Mouse (Mus musculus) neural tube, embryonic 14.5 days (tissue): ENCODE measurements around the gene Ttf1. TPM values are rescaled to one million over a fixed set of nuclear protein-coding genes. Genes with fewer than 3 reads are reported as not detected.

Source experiments
- ATAC-seq: fragments of 200-750 bp; cut with Nextera tagmentation; 2 replicates; pipeline ENCODE4 v1.8.0; 2017; ENCODE audit warnings: low read depth, mild to moderate bottlenecking, moderate TSS enrichment, moderate library complexity
- H3K27ac ChIP-seq: fragments of 300-500 bp; sonication (generic); 2 replicates; pipeline ENCODE4 v1.5.1; 2014; ENCODE audit warnings: low read depth, mild to moderate bottlenecking, control low read depth, low read length, moderate library complexity, mixed read lengths
- H3K27me3 ChIP-seq: fragments of 300-500 bp; sonication (generic); 2 replicates; pipeline ENCODE4 v1.6.1; 2014; ENCODE audit warnings: low read length; ENCODE audit not compliant: control insufficient read depth, insufficient read depth
- H3K36me3 ChIP-seq: fragments of 300-500 bp; sonication (generic); 2 replicates; pipeline ENCODE4 v1.6.1; 2014; ENCODE audit warnings: low read length, mixed read lengths; ENCODE audit not compliant: control insufficient read depth, insufficient read depth
- H3K4me1 ChIP-seq: fragments of 300-500 bp; sonication (generic); 2 replicates; pipeline ENCODE4 v1.6.1; 2014; ENCODE audit warnings: low read length; ENCODE audit not compliant: control insufficient read depth, insufficient read depth
- H3K4me2 ChIP-seq: fragments of 300-500 bp; sonication (generic); 2 replicates; pipeline ENCODE4 v1.6.1; 2014; ENCODE audit warnings: mild to moderate bottlenecking, low read depth, low read length, control low read depth
- H3K4me3 ChIP-seq: fragments of 300-500 bp; sonication (generic); 2 replicates; pipeline ENCODE4 v1.5.1; 2014; ENCODE audit warnings: low read depth, low read length, control low read depth, mixed read lengths
- H3K9ac ChIP-seq: fragments of 300-500 bp; sonication (generic); replicated peaks from 2 replicates; pipeline ENCODE4 v1.6.1; 2014; ENCODE audit warnings: low read depth, mild to moderate bottlenecking, control low read depth, low read length, mixed read lengths
- H3K9me3 ChIP-seq: fragments of 300-500 bp; sonication (generic); 2 replicates; pipeline ENCODE4 v1.6.1; 2016; ENCODE audit warnings: low read length; ENCODE audit not compliant: control insufficient read depth
- polyA plus RNA-seq: library from polyadenylated mRNA; unstranded; fragments of >200 nt; fragmentation: Nextera tagmentation; extraction: Ambion mirVana; gene quantifications from 2 replicates; pipeline ENCODE4 v1.2.1, GENCODE M21; 2014

Gene Ttf1
- polyA plus RNA-seq, 1 experiment from 2014 or later = 8.0 TPM

DNA sequence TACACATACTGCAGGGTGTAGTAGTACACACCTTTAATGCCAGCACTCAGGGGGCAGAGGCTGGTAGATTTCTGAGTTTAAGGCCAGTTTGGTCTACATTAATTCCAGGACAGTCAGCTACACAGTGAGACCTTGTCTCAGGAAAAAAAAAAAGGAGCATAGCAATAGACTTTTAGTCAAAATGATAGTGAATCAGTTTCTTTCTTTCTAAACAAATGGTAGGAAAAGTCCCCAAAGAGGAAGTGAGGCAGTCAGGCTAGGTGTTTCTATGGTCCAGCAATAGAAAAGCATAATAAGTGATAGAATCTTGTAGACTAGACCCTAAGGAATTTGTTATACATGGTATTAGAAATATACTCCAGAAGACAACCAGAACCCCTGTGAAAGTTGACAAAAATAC is 75.1 kb downstream of the Ttf1 start:
- H3K4me1 ChIP-seq = no peaks in the 10 kb centered on the region
- H3K36me3 ChIP-seq = peaks cover 30% of the 10 kb centered on the region; the same call in 1 of the 2 replicates
- no peak overlapping the region for H3K9ac ChIP-seq
- no peak for ATAC-seq
- no peak overlapping the region for H3K4me3 ChIP-seq
- H3K9me3 ChIP-seq = no peaks in the 10 kb centered on the region
- H3K27ac ChIP-seq = no peak overlapping the region
- H3K27me3 ChIP-seq = no peaks in the 10 kb centered on the region
- no peak overlapping the region for H3K4me2 ChIP-seq

Other genes starting within 250 kb of the Ttf1 start
- 32.0 and 33.7 TPM in 2 replicates for gene Gtf3c4, start 219.9 kb upstream of the Ttf1 start, polyA plus RNA-seq
- 11.2 and 11.5 TPM in 2 replicates for gene Ddx31, start 219.9 kb upstream of the Ttf1 start, polyA plus RNA-seq
- 4.5 and 4.7 TPM in 2 replicates for gene Barhl1, start 143.6 kb upstream of the Ttf1 start, polyA plus RNA-seq
- gene Cfap77, start 5.2 kb upstream of the Ttf1 start, polyA plus RNA-seq = 0.20 TPM in 1 of 2 replicates, not detected in the other
- gene Setx, start 63.9 kb downstream of the Ttf1 start, polyA plus RNA-seq = 15.4 and 28.8 TPM in 2 replicates
- 1.3 and 1.8 TPM in 2 replicates for gene Ntng2, start 192.7 kb downstream of the Ttf1 start, polyA plus RNA-seq